Mouse (Mus musculus) hindlimb bud, embryonic 11.5 days (tissue): ENCODE measurements at regions not wholly inside any gene's neighbourhood (a gene's known extent, or its start where the extent isn't known, plus 50 kb on each side); places are given as distances from the start of the nearest gene placed in this dataset.

Experiments
- DNase-seq: peaks from one replicate; pipeline ENCODE4 v3.0.0-alpha.2; 2012; ENCODE audit warnings: low read depth, low spot score; ENCODE audit errors: extremely low spot score

- DNase-seq = no peak
Observed at GRCm38 (mm10) chr4:45591405-45592315, 59.4 kb upstream of the Shb start.

GRCm38 (mm10) chr4:45590836-45591235 lies 58.6 kb upstream of the Shb start:
- no peak for DNase-seq

GRCm38 (mm10) chr4:45588322-45588721 lies 56.1 kb upstream of the Shb start:
- no peak for DNase-seq

- no peak for DNase-seq
Observed at GRCm38 (mm10) chr4:45587202-45587601, 54.9 kb upstream of the Shb start.

- no peak for DNase-seq
Observed at GRCm38 (mm10) chr4:45586310-45586709, 54.0 kb upstream of the Shb start.

GRCm38 (mm10) chr4:45585188-45585820 lies 53.0 kb upstream of the Shb start:
- DNase-seq = no peak

- DNase-seq = no peak
Observed at GRCm38 (mm10) chr4:45583966-45584365, 51.7 kb upstream of the Shb start.

- no peak for DNase-seq
Observed at GRCm38 (mm10) chr4:45582496-45582895, 50.2 kb upstream of the Shb start.
